Mouse (Mus musculus) C2C12 (cell line): ENCODE measurements around the gene Slc36a3.

Source experiments
- CTCF ChIP-seq: IDR thresholded peaks from one replicate; pipeline ENCODE4 v1.5.1; 2011; ENCODE audit not compliant: control insufficient read depth, insufficient read depth, insufficient read length
- MYOG ChIP-seq: IDR thresholded peaks from one replicate; pipeline ENCODE4 v1.6.1; 2011; ENCODE audit not compliant: control insufficient read depth, insufficient read length; ENCODE audit errors: extremely low read depth

DNA sequence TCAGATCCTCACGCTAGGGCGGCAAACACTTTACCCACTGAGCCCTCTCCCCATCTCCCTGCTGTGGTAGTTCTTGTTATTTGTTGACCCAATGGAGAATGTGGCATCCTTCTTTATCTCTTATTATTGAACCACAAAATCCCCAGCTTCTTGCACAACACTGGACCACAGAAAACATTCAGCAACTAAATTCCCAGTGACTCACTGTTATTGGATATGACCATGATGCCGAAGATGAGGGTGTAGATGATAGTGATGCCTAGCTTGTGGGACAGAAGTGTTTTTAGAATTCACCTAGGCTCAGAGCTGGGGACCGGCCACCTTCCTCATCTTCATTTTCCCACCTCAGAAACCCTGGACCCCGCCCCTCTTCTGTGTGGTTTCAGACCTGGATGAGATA, 16.6 kb downstream of the Slc36a3 start:
- TF ChIP-seq MYOG (no peak), CTCF (no peak)
